Mouse (Mus musculus) limb, embryonic 11.5 days (tissue): ENCODE data around the gene Bst2. TPM values are rescaled to one million over a fixed set of nuclear protein-coding genes. Genes with fewer than 3 reads are reported as not detected.

Experiments
- ATAC-seq: fragments of 200-750 bp; cut with Nextera tagmentation; 2 replicates; pipeline ENCODE4 v1.8.0; 2017; ENCODE audit warnings: low read depth; ENCODE audit not compliant: insufficient number of reproducible peaks, low FRiP score, low TSS enrichment
- DNase-seq: peaks from one replicate; pipeline ENCODE4 v3.0.0-alpha.2; 2015; ENCODE audit warnings: low spot score
- H3K27ac ChIP-seq: fragments of 300-500 bp; sonication (generic); replicated peaks from 2 replicates; pipeline ENCODE4 v1.5.1; 2014; ENCODE audit warnings: low read depth, mild to moderate bottlenecking, low read length
- H3K27me3 ChIP-seq: fragments of 300-500 bp; sonication (generic); 2 replicates; pipeline ENCODE4 v1.6.1; 2014; ENCODE audit warnings: mild to moderate bottlenecking, low read length, mixed read lengths; ENCODE audit not compliant: control insufficient read depth, insufficient read depth
- H3K36me3 ChIP-seq: fragments of 300-500 bp; sonication (generic); 2 replicates; pipeline ENCODE4 v1.6.1; 2014; ENCODE audit warnings: mild to moderate bottlenecking, low read length, moderate library complexity, mixed read lengths; ENCODE audit not compliant: control insufficient read depth, insufficient read depth
- H3K4me1 ChIP-seq: fragments of 300-500 bp; sonication (generic); 2 replicates; pipeline ENCODE4 v1.6.1; 2014; ENCODE audit warnings: low read length, mixed read lengths; ENCODE audit not compliant: control insufficient read depth, insufficient read depth
- H3K4me2 ChIP-seq: fragments of 300-500 bp; sonication (generic); 2 replicates; pipeline ENCODE4 v1.6.1; 2014; ENCODE audit warnings: low read depth, mild to moderate bottlenecking, moderate library complexity; ENCODE audit not compliant: severe bottlenecking
- H3K4me3 ChIP-seq: fragments of 300-500 bp; sonication (generic); 2 replicates; pipeline ENCODE4 v1.5.1; 2014; ENCODE audit warnings: low read depth, low read length
- H3K9ac ChIP-seq: fragments of 300-500 bp; sonication (generic); 2 replicates; pipeline ENCODE4 v1.6.1; 2014; ENCODE audit warnings: mild to moderate bottlenecking, low read length
- H3K9me3 ChIP-seq: fragments of 300-500 bp; sonication (generic); 2 replicates; pipeline ENCODE4 v1.6.1; 2016; ENCODE audit warnings: low read length; ENCODE audit not compliant: control insufficient read depth
- WGBS: fragments of 180-500 bp; shearing (Covaris S2); extraction: QIAGEN DNeasy Blood & Tissue Kit; methylation state at CpG from one replicate; pipeline ENCODE4 v1.1.7; 2014; 5-methylcytosine and 5-hydroxymethylcytosine counted together
- polyA plus RNA-seq: library from polyadenylated mRNA; unstranded; fragments of >200 nt; fragmentation: Nextera tagmentation; extraction: Ambion mirVana; gene quantifications from 2 replicates; pipeline ENCODE4 v1.2.1, GENCODE M21; 2014

Bst2 gene
- polyA plus RNA-seq, 1 experiment from 2014 or later: 1.7 TPM

DNA sequence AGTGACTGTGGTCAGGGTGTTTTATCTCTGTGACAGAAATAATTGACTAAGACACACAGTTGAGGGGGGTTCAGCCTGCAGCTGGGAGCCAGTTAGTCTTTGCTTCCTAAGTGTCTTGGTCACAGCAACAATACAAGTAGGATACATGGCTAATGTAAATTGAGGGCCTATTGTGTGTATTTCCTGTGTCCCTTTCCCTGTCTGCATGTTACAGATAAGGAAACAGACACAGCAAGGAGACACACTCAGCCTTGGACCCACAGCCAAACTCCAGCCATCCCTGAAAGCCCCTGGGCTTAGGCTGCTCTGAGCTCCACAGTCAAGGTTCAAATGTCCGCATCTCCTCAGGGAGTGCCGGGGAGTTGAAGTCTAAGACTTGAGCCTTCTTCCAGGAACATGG is 17.4 kb upstream of the Bst2 start:
- no peak overlapping the region for H3K9ac ChIP-seq
- H3K4me1 ChIP-seq: 0 out of 2 replicates have a peak, but pooled peaks cover 7% of the 10 kb centered on the region
- no peaks in the 10 kb centered on the region for H3K36me3 ChIP-seq
- H3K9me3 ChIP-seq: no peaks in the 10 kb centered on the region
- H3K27me3 ChIP-seq: peaks cover 35% of the 10 kb centered on the region
- H3K4me2 ChIP-seq: no peak overlapping the region
- WGBS: 82% methylated on average over 2 of the region's 2 CpGs
- DNase-seq (no peak), ATAC-seq (no peak)
- H3K27ac ChIP-seq: no peak overlapping the region
- H3K4me3 ChIP-seq: no peak overlapping the region

DNA sequence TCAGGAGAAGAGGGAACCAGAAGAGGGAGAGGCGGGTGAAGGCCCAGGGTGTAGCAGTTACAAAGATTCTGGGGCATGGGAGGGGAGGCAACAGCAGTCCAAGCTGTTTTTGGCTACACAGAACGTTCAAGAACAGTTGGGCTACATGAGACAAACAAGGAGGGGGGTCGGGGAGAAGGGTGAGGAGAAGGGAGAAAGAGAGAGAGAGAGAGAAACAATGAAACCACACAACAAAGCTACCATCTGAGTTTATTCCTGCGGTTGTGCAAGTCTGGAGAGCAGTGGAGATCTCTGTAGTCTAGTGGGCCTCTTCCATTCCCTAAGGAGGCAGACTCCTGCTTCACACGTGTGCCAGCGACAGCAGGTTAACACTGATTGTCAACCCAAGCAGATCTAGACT is 16.7 kb upstream of the Bst2 start:
- Histone ChIP-seq H3K36me3 (no peaks in the 10 kb centered on the region), H3K4me1 (0 out of 2 replicates have a peak, but pooled peaks cover 6% of the 10 kb centered on the region), H3K27me3 (peaks cover 28% of the 10 kb centered on the region), H3K9me3 (no peaks in the 10 kb centered on the region), H3K4me2 (no peak overlapping the region), H3K27ac (no peak overlapping the region), H3K4me3 (no peak overlapping the region), H3K9ac (no peak overlapping the region)
- no peak for ATAC-seq
- 75% methylated on average over 6 of the region's 6 CpGs for WGBS
- no peak for DNase-seq

DNA sequence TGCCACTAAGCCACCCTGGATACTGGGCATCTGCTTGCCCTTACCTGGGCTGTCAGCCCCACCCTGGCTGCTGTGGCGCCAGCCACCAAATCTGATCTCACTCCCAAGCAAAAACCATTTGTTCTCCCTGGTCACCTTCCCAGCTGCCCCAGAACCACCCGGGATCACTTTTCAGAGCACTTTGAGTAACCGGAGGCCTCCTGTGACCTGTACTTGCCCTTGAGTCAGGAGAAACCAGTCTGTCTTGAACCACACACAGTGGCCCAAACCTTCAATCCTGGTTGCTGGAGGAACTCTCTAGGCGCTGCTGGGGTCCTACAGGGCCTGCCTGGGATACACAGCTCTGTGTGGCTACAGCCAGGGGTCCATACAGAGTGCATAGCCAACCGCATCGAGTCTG is 15.5 kb upstream of the Bst2 start:
- DNase-seq: no peak
- Histone ChIP-seq H3K9ac (no peak overlapping the region), H3K36me3 (no peaks in the 10 kb centered on the region), H3K4me1 (no peaks in the 10 kb centered on the region), H3K4me2 (no peak overlapping the region), H3K27ac (no peak overlapping the region), H3K4me3 (no peak overlapping the region), H3K9me3 (no peaks in the 10 kb centered on the region), H3K27me3 (peaks cover 16% of the 10 kb centered on the region)
- ATAC-seq: no peak
- WGBS: 42% methylated on average over 6 of the region's 6 CpGs

DNA sequence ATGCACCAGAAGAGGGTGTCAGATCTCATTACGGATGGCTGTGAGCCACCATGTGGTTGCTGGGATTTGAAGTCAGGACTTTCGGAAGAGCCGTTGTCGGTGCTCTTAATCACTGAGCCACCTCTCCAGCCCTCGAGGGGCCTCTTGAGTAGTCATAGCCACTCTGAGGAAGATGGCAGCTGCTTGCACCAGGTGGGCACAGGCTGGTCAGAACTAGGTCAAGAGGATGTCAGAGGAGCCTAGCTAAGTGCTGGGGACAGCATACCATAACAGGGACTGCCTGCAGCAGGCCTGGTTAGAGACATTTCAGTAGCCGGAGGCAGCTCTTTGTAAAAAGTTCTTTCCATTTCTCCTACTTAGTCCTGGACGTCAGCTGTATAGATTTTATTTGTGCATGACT is 13.5 kb upstream of the Bst2 start:
- Histone ChIP-seq H3K9ac (no peak overlapping the region), H3K4me1 (no peaks in the 10 kb centered on the region), H3K9me3 (no peaks in the 10 kb centered on the region), H3K4me2 (no peak overlapping the region), H3K4me3 (no peak overlapping the region), H3K36me3 (peaks cover 3% of the 10 kb centered on the region), H3K27me3 (no peaks in the 10 kb centered on the region), H3K27ac (no peak overlapping the region)
- DNase-seq (no peak), ATAC-seq (no peak)
- WGBS: 73% methylated on average over 7 of the region's 7 CpGs

DNA sequence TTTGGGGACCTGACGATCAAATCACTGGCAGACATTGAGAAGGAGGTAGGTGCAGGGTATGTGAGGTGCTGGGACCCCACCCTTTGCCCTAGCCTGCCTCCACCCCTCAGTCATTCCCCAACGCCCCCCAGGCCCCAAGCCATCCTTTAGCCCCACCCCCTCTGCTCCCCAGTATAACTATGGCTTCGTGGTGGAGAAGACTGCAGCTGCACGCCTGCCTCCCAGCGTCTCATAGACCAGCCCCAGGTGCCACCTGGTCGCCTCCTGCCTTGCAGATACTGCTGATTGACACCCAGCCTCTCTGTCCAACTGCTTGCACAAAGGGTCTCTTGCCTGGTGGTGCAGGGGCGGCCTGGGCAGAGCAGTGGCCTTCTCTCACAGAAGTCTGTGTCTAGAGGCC is 10.3 kb upstream of the Bst2 start:
- H3K4me3 ChIP-seq: no peak overlapping the region
- peaks cover 6% of the 10 kb centered on the region; the same call in 1 of the 2 replicates for H3K4me1 ChIP-seq
- no peak for ATAC-seq
- peaks cover 5% of the 10 kb centered on the region for H3K36me3 ChIP-seq
- no peaks in the 10 kb centered on the region for H3K9me3 ChIP-seq
- H3K27ac ChIP-seq: no peak overlapping the region
- no peak overlapping the region for H3K4me2 ChIP-seq
- WGBS: 90% methylated on average over 7 of the region's 7 CpGs
- H3K9ac ChIP-seq: no peak overlapping the region
- H3K27me3 ChIP-seq: no peaks in the 10 kb centered on the region
- DNase-seq: no peak

DNA sequence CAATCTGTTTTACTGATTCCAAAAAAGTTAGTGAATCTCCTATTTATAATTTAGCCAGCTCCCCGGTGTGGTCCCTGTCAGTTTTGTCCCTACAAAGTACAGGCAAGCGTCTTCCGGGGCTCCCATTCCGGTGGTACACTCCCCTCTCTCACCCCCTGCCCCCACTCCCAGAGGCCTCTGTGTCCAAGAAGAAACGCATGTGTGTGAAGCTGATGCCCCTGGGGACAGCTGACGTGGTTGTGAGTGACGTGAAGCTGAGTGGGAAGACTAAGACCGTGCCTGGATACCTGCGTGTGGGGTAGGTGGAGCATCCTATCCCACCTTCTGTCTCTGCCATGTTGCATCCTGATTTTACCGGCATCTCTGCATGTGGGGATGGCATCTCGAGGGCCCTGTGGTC is 7.8 kb upstream of the Bst2 start:
- no peak for ATAC-seq
- no peaks in the 10 kb centered on the region for H3K9me3 ChIP-seq

DNA sequence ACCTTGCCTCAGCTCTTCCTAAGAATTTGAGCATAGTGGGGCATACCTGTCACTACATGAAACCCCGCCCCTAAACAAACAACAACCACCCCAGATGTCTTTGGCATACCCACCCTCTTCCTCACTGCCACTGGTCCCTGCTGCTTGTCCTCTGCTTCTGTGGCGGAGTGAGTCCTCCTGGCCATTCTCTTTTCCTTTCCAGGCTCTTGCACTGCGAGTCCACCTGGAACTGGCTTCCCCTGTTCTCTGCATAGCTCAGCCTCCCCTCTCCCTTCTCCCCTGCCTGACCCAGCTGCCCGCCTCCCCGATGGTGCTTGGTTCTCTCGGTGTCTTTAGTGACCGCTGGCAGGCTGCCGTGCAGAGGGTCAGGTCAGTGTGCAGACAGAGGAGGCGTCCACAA is 6.5 kb upstream of the Bst2 start:
- ATAC-seq: no peak
- no peak for DNase-seq
- Histone ChIP-seq H3K9ac (no peak overlapping the region), H3K4me3 (peak overlapping the region; percentile 68; the same call in 1 of the 2 replicates), H3K4me1 (peaks cover 6% of the 10 kb centered on the region; the same call in 1 of the 2 replicates), H3K36me3 (peaks cover 5% of the 10 kb centered on the region), H3K4me2 (peak overlapping the region; percentile 88), H3K9me3 (no peaks in the 10 kb centered on the region), H3K27me3 (no peaks in the 10 kb centered on the region), H3K27ac (no peak overlapping the region)
- WGBS: 93% methylated on average over 9 of the region's 9 CpGs

More for the DNA sequence above, 7.8 kb upstream of the Bst2 start:
- no peak overlapping the region for H3K4me2 ChIP-seq
- 92% methylated on average over 11 of the region's 11 CpGs for WGBS
- H3K4me3 ChIP-seq: no peak overlapping the region
- H3K9ac ChIP-seq: no peak overlapping the region
- H3K4me1 ChIP-seq: peaks cover 6% of the 10 kb centered on the region; the same call in 1 of the 2 replicates
- H3K27ac ChIP-seq: no peak overlapping the region
- peaks cover 5% of the 10 kb centered on the region for H3K36me3 ChIP-seq
- DNase-seq: no peak
- no peaks in the 10 kb centered on the region for H3K27me3 ChIP-seq

DNA sequence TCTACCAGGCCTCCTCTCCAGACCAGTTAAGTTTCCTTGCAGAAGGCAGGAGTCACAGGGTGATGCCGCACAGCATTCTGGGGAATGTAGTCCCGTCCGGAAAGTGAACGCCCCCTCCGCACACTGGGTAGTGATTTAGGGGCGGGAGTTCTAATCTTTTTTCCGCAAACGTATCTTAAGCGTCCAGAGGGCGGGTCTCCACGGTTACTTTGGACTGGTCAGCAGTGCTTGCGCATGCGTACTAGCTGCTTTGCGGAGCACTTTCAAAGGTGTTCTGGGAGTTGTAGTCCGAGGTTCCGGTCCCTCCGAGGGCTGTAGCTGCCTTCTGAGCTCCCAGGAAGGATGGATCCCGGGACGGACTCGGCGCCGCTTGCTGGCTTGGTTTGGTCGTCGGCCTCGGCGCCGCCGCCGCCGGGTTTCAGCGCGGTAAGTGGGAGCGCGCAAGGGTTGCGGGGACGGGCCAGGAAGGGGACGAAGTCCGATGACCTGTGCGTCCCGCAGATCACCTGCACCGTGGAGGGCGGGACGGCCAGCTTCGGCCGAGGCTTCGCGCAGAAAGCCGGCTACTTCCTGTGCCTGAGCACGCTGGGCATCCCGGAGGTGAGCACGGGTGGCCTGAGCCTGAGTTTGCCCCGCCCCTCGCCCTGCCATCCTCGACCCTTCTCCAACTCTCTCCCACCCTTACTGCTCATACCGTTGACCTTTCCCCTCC is 5.5 kb upstream of the Bst2 start, which contains the start of gene Mvb12a:
Gene Mvb12a, plus strand, starts transcription at position 291 of the 712 bp plus-strand sequence.
- DNase-seq: peak; percentile 96
- WGBS: under 1% methylated on average over 53 of the region's 55 CpGs
- Histone ChIP-seq H3K9ac (peak within 1 kb of the TSS; percentile 66), H3K4me2 (peak within 1 kb of the TSS; percentile 88), H3K27me3 (no peaks in the 10 kb centered on the region), H3K36me3 (peaks cover 5% of the 10 kb centered on the region), H3K4me3 (peak within 1 kb of the TSS; percentile 68), H3K9me3 (no peaks in the 10 kb centered on the region), H3K4me1 (peaks cover 7% of the 10 kb centered on the region; the same call in 1 of the 2 replicates), H3K27ac (0 out of 2 replicates have a peak within 1 kb of the TSS, but pooled peaks have one; percentile 1)
- ATAC-seq: peak; percentile 91
